Mouse (Mus musculus) stomach, embryonic 16.5 days (tissue): Measurements from ENCODE around the gene H2afx. TPM values are rescaled to one million over a fixed set of nuclear protein-coding genes. Genes with fewer than 3 reads are reported as not detected.
A peak's percentile ranks its signal among the peaks of the same experiment; 100 is the strongest.

Source experiments
- ATAC-seq: fragments of 200-750 bp; cut with Nextera tagmentation; 2 replicates; pipeline ENCODE4 v1.8.0; 2017; ENCODE audit warnings: moderate number of reproducible peaks, moderate TSS enrichment; ENCODE audit not compliant: insufficient read depth, low FRiP score
- H3K27ac ChIP-seq: fragments of 300-500 bp; sonication (generic); 2 replicates; pipeline ENCODE4 v1.5.1; 2014; ENCODE audit warnings: low read length
- H3K27me3 ChIP-seq: fragments of 300-500 bp; sonication (generic); 2 replicates; pipeline ENCODE4 v1.6.1; 2014; ENCODE audit warnings: low read length, control low read depth, mixed read lengths; ENCODE audit not compliant: control insufficient read depth, insufficient read depth
- H3K36me3 ChIP-seq: fragments of 300-500 bp; sonication (generic); 2 replicates; pipeline ENCODE4 v1.6.1; 2014; ENCODE audit warnings: low read length; ENCODE audit not compliant: control insufficient read depth, insufficient read depth
- H3K4me1 ChIP-seq: fragments of 300-500 bp; sonication (generic); 2 replicates; pipeline ENCODE4 v1.6.1; 2014; ENCODE audit warnings: low read length, control low read depth, mixed read lengths; ENCODE audit not compliant: control insufficient read depth, insufficient read depth
- H3K4me2 ChIP-seq: fragments of 300-500 bp; sonication (generic); 2 replicates; pipeline ENCODE4 v1.6.1; 2014; ENCODE audit warnings: low read depth, low read length, mixed read lengths
- H3K4me3 ChIP-seq: fragments of 300-500 bp; sonication (generic); replicated peaks from 2 replicates; pipeline ENCODE4 v1.5.1; 2014; ENCODE audit warnings: mild to moderate bottlenecking, low read length
- H3K9ac ChIP-seq: fragments of 300-500 bp; sonication (generic); 2 replicates; pipeline ENCODE4 v1.6.1; 2014; ENCODE audit warnings: low read length
- H3K9me3 ChIP-seq: fragments of 300-500 bp; sonication (generic); replicated peaks from 2 replicates; pipeline ENCODE4 v1.6.1; 2016; ENCODE audit warnings: low read length, control low read depth; ENCODE audit not compliant: control insufficient read depth
- WGBS: fragments of 180-500 bp; shearing (Covaris S2); extraction: QIAGEN DNeasy Blood & Tissue Kit; methylation state at CpG from one replicate; pipeline ENCODE4 v1.1.7; 2014; 5-methylcytosine and 5-hydroxymethylcytosine counted together
- microRNA-seq: library from miRNA; unstranded; fragments of <30 nt; microRNA quantifications from one replicate; pipeline ENCODE4, GENCODE M21; 2016
- polyA plus RNA-seq: library from polyadenylated mRNA; unstranded; fragments of >200 nt; fragmentation: Nextera tagmentation; extraction: Ambion mirVana; gene quantifications from 2 replicates; pipeline ENCODE4 v1.2.1, GENCODE M21; 2015

Gene H2afx
- polyA plus RNA-seq, 1 experiment from 2014 or later = 203 TPM

GRCm38 (mm10) chr9:44379862-44380261, 45.4 kb downstream of the H2afx start:
- Histone ChIP-seq H3K4me3 (peak overlapping the region; percentile 91), H3K9me3 (no peaks in the 10 kb centered on the region), H3K27ac (peak overlapping the region; percentile 87), H3K27me3 (no peaks in the 10 kb centered on the region), H3K9ac (peak overlapping the region; percentile 83), H3K4me1 (peaks cover 12% of the 10 kb centered on the region), H3K36me3 (peaks cover 26% of the 10 kb centered on the region), H3K4me2 (peak overlapping the region; percentile 63)
- WGBS = 4% methylated on average over 15 of the region's 15 CpGs
- no peak; the same call in 1 of the 2 replicates for ATAC-seq

- no peak overlapping the region for H3K4me2 ChIP-seq
- peaks cover 54% of the 10 kb centered on the region for H3K36me3 ChIP-seq
- H3K9me3 ChIP-seq = no peaks in the 10 kb centered on the region
- no peak overlapping the region for H3K9ac ChIP-seq
- peaks cover 7% of the 10 kb centered on the region for H3K4me1 ChIP-seq
- H3K27ac ChIP-seq = no peak overlapping the region
- no peak for ATAC-seq
- no peak overlapping the region for H3K4me3 ChIP-seq
- WGBS = 83% methylated on average over 13 of the region's 13 CpGs
- H3K27me3 ChIP-seq = no peaks in the 10 kb centered on the region
These were observed 50.1 kb downstream of the H2afx start for GRCm38 (mm10) chr9:44384596-44384995.

Small RNA genes lying within 50 kb of the gene (microRNA-seq; reads per million reads assigned to microRNA genes)
- gene Gm44335 = not detected

Other genes starting within 250 kb of the H2afx start
- 0.08 and 0.20 TPM in 2 replicates for gene Mfrp, start 233.0 kb upstream of the H2afx start, polyA plus RNA-seq
- gene C1qtnf5, start 227.4 kb upstream of the H2afx start, polyA plus RNA-seq = 2.4 and 2.5 TPM in 2 replicates
- gene Gm49380, start 221.2 kb upstream of the H2afx start, polyA plus RNA-seq = 0.19 and 0.21 TPM in 2 replicates
- gene Rnf26, start 221.2 kb upstream of the H2afx start, polyA plus RNA-seq = 42.3 and 50.6 TPM in 2 replicates
- gene Mcam, start 200.2 kb upstream of the H2afx start, polyA plus RNA-seq = 53.6 and 56.9 TPM in 2 replicates
- 12.5 and 14.0 TPM in 2 replicates for gene Cbl, start 100.6 kb upstream of the H2afx start, polyA plus RNA-seq
- gene Ccdc153, start 94.0 kb upstream of the H2afx start, polyA plus RNA-seq = 0.19 and 0.55 TPM in 2 replicates
- 1.3 and 2.4 TPM in 2 replicates for gene Pdzd3, start 83.2 kb upstream of the H2afx start, polyA plus RNA-seq
- gene Nlrx1, start 66.1 kb upstream of the H2afx start, polyA plus RNA-seq = 11.4 and 13.7 TPM in 2 replicates
- gene Abcg4, start 46.1 kb upstream of the H2afx start, polyA plus RNA-seq = 5.2 and 5.3 TPM in 2 replicates
- 21.2 and 23.6 TPM in 2 replicates for gene Hinfp, start 29.0 kb upstream of the H2afx start, polyA plus RNA-seq
- gene C2cd2l, start 14.4 kb upstream of the H2afx start, polyA plus RNA-seq = 6.7 and 8.0 TPM in 2 replicates
- gene Dpagt1, start 8.7 kb upstream of the H2afx start, polyA plus RNA-seq = 32.0 and 40.6 TPM in 2 replicates
- 162 and 170 TPM in 2 replicates for gene Hmbs, start 9.5 kb downstream of the H2afx start, polyA plus RNA-seq
- 30.0 and 31.6 TPM in 2 replicates for gene Vps11, start 27.0 kb downstream of the H2afx start, polyA plus RNA-seq
- 33.8 and 41.3 TPM in 2 replicates for gene Hyou1, start 44.8 kb downstream of the H2afx start, polyA plus RNA-seq
- 34.4 and 35.6 TPM in 2 replicates for gene Slc37a4, start 62.2 kb downstream of the H2afx start, polyA plus RNA-seq
- gene Rps25, start 72.4 kb downstream of the H2afx start, polyA plus RNA-seq = 1,506 and 1,598 TPM in 2 replicates
- gene Trappc4, start 72.9 kb downstream of the H2afx start, polyA plus RNA-seq = 112 and 116 TPM in 2 replicates
- 22.4 and 27.6 TPM in 2 replicates for gene Ccdc84, start 83.9 kb downstream of the H2afx start, polyA plus RNA-seq
- not detected in 2 replicates for gene Foxr1, start 106.4 kb downstream of the H2afx start, polyA plus RNA-seq
- gene Upk2, start 120.3 kb downstream of the H2afx start, polyA plus RNA-seq = 31.1 and 39.0 TPM in 2 replicates
- 9.0 and 10.6 TPM in 2 replicates for gene Bcl9l, start 148.1 kb downstream of the H2afx start, polyA plus RNA-seq
- gene Cxcr5, start 227.2 kb downstream of the H2afx start, polyA plus RNA-seq = 0.34 and 0.49 TPM in 2 replicates